8 mouse cellular contexts compared by ENCODE assay signal in the genomic region with DNA sequence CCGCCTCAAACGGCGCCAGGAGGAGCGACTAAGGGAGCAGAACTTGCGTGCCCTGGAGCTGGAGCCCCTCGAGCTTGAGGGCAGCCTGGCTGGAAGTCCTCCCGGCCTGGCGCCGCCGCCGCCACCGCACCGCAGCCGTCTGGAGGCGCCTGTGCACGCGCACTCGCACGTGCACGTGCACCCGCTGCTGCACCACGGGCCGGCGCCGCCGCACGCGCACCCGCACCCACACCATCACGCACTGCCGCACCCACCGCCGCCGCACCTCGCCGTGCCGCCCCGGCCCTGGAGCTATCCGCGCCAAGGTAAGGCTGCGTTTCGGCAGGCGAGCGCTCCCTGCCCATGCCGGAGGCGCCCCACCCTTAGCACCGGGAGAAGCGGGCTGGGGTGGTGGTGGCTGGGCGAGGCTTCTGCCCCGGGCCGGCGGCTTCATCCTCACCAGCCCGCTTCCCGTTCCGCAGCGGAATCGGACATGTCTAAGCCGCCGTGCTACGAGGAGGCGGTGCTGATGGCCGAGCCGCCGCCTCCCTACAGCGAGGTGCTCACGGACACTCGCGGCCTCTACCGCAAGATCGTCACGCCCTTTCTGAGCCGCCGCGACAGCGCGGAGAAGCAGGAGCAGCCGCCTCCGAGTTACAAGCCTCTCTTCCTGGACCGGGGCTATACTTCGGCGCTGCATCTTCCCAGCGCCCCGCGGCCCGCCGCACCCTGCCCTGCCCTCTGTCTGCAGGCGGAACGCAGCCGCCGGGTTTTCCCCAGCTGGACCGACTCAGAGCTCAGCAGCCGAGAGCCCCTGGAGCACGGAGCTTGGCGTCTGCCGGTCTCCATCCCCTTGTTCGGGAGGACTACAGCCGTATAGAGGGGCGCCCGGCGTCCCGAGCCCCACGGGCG. TPM values are rescaled to one million over a fixed set of nuclear protein-coding genes. Genes with fewer than 3 reads are reported as not detected.
DNase-seq lines count a peak whose midpoint lies in the region; ATAC-seq and TF ChIP-seq lines count a peak whose summit lies in the region.

No protein-coding gene starts in this region.

- H3K27me3 ChIP-seq in forebrain, embryonic 10.5 days (ENCODE audit: poor library complexity, severe bottlenecking) = 0 out of 2 replicates have a peak, but pooled peaks cover 14% of the 10 kb centered on the region
- no peaks in the 10 kb centered on the region for H3K27me3 ChIP-seq in hindbrain, embryonic 16.5 days (replicated peaks; ENCODE audit: control insufficient read depth, insufficient read depth, low read length)

- peak overlapping the region; percentile 61 for H3K4me3 ChIP-seq in bone marrow macrophage, adult 2 months (ENCODE audit: insufficient read depth, low read length)
- peak overlapping the region; percentile 77 for H3K4me3 ChIP-seq in forebrain, embryonic 10.5 days
- H3K4me3 ChIP-seq in hindbrain, embryonic 16.5 days (ENCODE audit: low read length) = peak overlapping the region; percentile 57

- H3K4me2 ChIP-seq in hindbrain, embryonic 16.5 days (ENCODE audit: low read length) = peak overlapping the region; percentile 99

- peak; percentile 43 for ATAC-seq in hindbrain, embryonic 16.5 days

- peaks cover 45% of the 10 kb centered on the region for H3K36me3 ChIP-seq in forebrain, embryonic 10.5 days (replicated peaks)
- peaks cover 30% of the 10 kb centered on the region for H3K36me3 ChIP-seq in hindbrain, embryonic 16.5 days (ENCODE audit: control insufficient read depth, insufficient read depth, low read length)

- TF ChIP-seq POLR2A in bone marrow macrophage, adult 2 months (IDR thresholded peaks at IDR 0.05; ENCODE audit: borderline replicate concordance, low read depth, low read length) = no peak

- under 1% methylated on average over 103 of the region's 103 CpGs for WGBS in forebrain, embryonic 10.5 days
- under 1% methylated on average over 69 of the region's 103 CpGs for WGBS in hindbrain, embryonic 16.5 days

- H3K4me1 ChIP-seq in bone marrow macrophage, adult 2 months (ENCODE audit: control insufficient read depth, insufficient read depth, low read length) = no peaks in the 10 kb centered on the region
- H3K4me1 ChIP-seq in forebrain, embryonic 10.5 days = peaks cover 93% of the 10 kb centered on the region
- peaks cover 75% of the 10 kb centered on the region for H3K4me1 ChIP-seq in hindbrain, embryonic 16.5 days (ENCODE audit: control insufficient read depth, insufficient read depth, low read depth, low read length)

- DNase-seq in left cerebral cortex, adult 18-20 months (ENCODE audit: low spot score in 2 of 2) = peak; percentile 72 to 84
- no peak for DNase-seq in left cerebral cortex, adult 11 months (ENCODE audit: low spot score)
- DNase-seq in forebrain, embryonic 10.5 days (ENCODE audit: extremely low spot score, low spot score) = peak; percentile 73
- DNase-seq in liver = peak; percentile 39
- peak; percentile 65 to 68 for DNase-seq in natural killer cell, adult 2 months (ENCODE audit: low spot score in 2 of 2)
- DNase-seq in thymus, postnatal 14 days = peak; percentile 60

- TF ChIP-seq CTCF in bone marrow macrophage, adult 2 months (IDR thresholded peaks at IDR 0.05; ENCODE audit: low read depth, low read length) = no peak

- peak overlapping the region; percentile 82 for H3K9ac ChIP-seq in hindbrain, embryonic 16.5 days (ENCODE audit: low read depth, low read length)

- no peaks in the 10 kb centered on the region for H3K9me3 ChIP-seq in forebrain, embryonic 10.5 days
- H3K9me3 ChIP-seq in hindbrain, embryonic 16.5 days (ENCODE audit: control insufficient read depth, low read length) = no peaks in the 10 kb centered on the region

- H3K27ac ChIP-seq in bone marrow macrophage, adult 2 months (ENCODE audit: insufficient read depth, low read depth, low read length) = no peak overlapping the region
- H3K27ac ChIP-seq in forebrain, embryonic 10.5 days = peak overlapping the region; percentile 88
- peak overlapping the region; percentile 84 for H3K27ac ChIP-seq in hindbrain, embryonic 16.5 days (ENCODE audit: low read depth, low read length)

RNA-seq across cellular contexts. Expression of gene Prr7, which starts 8.3 kb away (rescaled TPM):
- 10 to 100 TPM; 66.6 to 70.1 TPM for total RNA-seq in left cerebral cortex, adult 18-20 months (2021)
- polyA plus RNA-seq in bone marrow macrophage, adult 2 months (2012; ENCODE audit: insufficient read depth, insufficient read length, missing spikeins) = not detected in 2 replicates
- polyA plus RNA-seq in forebrain, embryonic 10.5 days (2016; fragmentation: Nextera tagmentation; extraction: Ambion mirVana) = 0.75 and 0.88 TPM in 2 replicates
- polyA plus RNA-seq in hindbrain, embryonic 16.5 days (2015; fragmentation: Nextera tagmentation; extraction: Ambion mirVana) = 4.4 and 4.9 TPM in 2 replicates

RNA-seq across cellular contexts. Expression of gene Dbn1, which starts 15.5 kb away (rescaled TPM):
- 100 to 1,000 TPM; 263 to 271 TPM for total RNA-seq in left cerebral cortex, adult 18-20 months (2021)
- polyA plus RNA-seq in bone marrow macrophage, adult 2 months (2012; ENCODE audit: insufficient read depth, insufficient read length, missing spikeins) = 0.62 and 1.2 TPM in 2 replicates
- polyA plus RNA-seq in forebrain, embryonic 10.5 days (2016; fragmentation: Nextera tagmentation; extraction: Ambion mirVana) = 346 and 355 TPM in 2 replicates
- polyA plus RNA-seq in hindbrain, embryonic 16.5 days (2015; fragmentation: Nextera tagmentation; extraction: Ambion mirVana) = 482 and 556 TPM in 2 replicates

RNA-seq across cellular contexts. Expression of gene Grk6, which starts 27.5 kb away (rescaled TPM):
- 10 to 100 TPM; 63.2 to 64.6 TPM for total RNA-seq in left cerebral cortex, adult 18-20 months (2021)
- 42.1 and 43.0 TPM in 2 replicates for polyA plus RNA-seq in bone marrow macrophage, adult 2 months (2012; ENCODE audit: insufficient read depth, insufficient read length, missing spikeins)
- polyA plus RNA-seq in forebrain, embryonic 10.5 days (2016; fragmentation: Nextera tagmentation; extraction: Ambion mirVana) = 44.8 and 51.1 TPM in 2 replicates
- polyA plus RNA-seq in hindbrain, embryonic 16.5 days (2015; fragmentation: Nextera tagmentation; extraction: Ambion mirVana) = 15.8 and 25.0 TPM in 2 replicates

RNA-seq across cellular contexts. Expression of gene Pdlim7, which starts 41.1 kb away (rescaled TPM):
- 100 to 1,000 TPM in 1 of 2 experiments, 10 to 100 TPM in 1; 91.7 to 101 TPM for total RNA-seq in left cerebral cortex, adult 18-20 months (2021)
- 6.0 TPM in 2 replicates for polyA plus RNA-seq in bone marrow macrophage, adult 2 months (2012; ENCODE audit: insufficient read depth, insufficient read length, missing spikeins)
- 200 and 209 TPM in 2 replicates for polyA plus RNA-seq in forebrain, embryonic 10.5 days (2016; fragmentation: Nextera tagmentation; extraction: Ambion mirVana)
- polyA plus RNA-seq in hindbrain, embryonic 16.5 days (2015; fragmentation: Nextera tagmentation; extraction: Ambion mirVana) = 161 and 177 TPM in 2 replicates

RNA-seq across cellular contexts. Expression of gene F12, which starts 45.8 kb away (rescaled TPM):
- under 1 TPM; 0.33 to 0.68 TPM for total RNA-seq in left cerebral cortex, adult 18-20 months (2021)
- polyA plus RNA-seq in bone marrow macrophage, adult 2 months (2012; ENCODE audit: insufficient read depth, insufficient read length, missing spikeins) = not detected in 2 replicates
- polyA plus RNA-seq in forebrain, embryonic 10.5 days (2016; fragmentation: Nextera tagmentation; extraction: Ambion mirVana) = not detected in 2 replicates
- 0.14 and 0.38 TPM in 2 replicates for polyA plus RNA-seq in hindbrain, embryonic 16.5 days (2015; fragmentation: Nextera tagmentation; extraction: Ambion mirVana)

Comparison
In these comparisons a context has a peak if more than half of its experiments do, and no peak if none do; other contexts are left out.
1. RNA of gene Dbn1, which starts 15.5 kb away (polyA plus RNA-seq): 482 to 556 TPM in hindbrain, embryonic 16.5 days and 346 to 355 TPM in forebrain, embryonic 10.5 days; 0.62 to 1.2 TPM in bone marrow macrophage, adult 2 months; every median in the first group is over 100 times any median in the second.
2. Peak in every context shown above with its lines, with median percentiles within 50 percentile points of each other: H3K4me3 ChIP-seq.